Comparison of ENCODE assay signal across 8 mouse cellular contexts in the genomic region with DNA sequence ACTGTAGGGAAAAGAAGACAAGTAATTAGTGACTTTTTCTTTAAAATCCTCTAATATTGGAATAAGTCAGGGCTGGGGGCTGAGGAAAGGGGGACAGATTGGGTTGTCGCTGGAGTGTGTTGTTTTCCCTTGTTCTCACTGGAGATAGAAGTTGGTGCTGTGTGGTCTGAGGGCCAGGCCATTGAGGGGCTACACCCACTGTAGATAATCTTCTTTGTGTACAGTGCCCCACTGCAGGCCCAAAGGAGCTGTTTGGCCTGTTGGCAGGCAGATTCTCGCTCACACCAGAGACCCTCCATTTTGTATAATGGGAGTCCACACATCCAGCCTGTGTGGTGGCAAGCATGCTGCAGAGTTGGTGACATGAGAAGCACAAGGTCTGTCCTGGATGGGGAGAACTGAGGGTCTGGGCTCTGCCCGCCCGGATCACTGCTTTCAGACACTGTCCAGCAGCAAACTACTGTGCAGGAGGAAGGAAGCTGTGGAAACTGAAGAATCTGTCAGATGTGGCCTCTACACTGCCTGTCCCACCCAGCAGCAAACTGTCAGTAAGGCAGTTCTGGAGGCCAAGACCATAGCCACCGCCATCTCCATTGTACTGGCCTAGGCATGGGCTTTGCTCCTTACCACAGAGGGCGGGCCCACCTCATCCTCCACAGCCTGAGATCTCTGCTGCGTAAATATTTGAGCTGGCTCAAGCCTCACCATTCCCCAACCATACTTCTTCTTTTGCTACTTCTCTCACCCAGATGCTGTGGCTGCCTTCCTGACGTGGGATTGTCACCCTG. TPM values are rescaled to one million over a fixed set of nuclear protein-coding genes. Genes with fewer than 3 reads are reported as not detected.
A peak's percentile ranks its signal among the peaks of the same experiment; 100 is the strongest.
DNase-seq lines count a peak whose midpoint lies in the region; ATAC-seq lines count a peak whose summit lies in the region.
"Had no signal": no experiment of that assay in that cellular context is flagged by ENCODE, and none has a peak within 500 bp of the region (broad histone marks: within the 10 kb centered on the region; RNA-seq: fewer than 3 reads in every experiment).

No protein-coding gene starts in this region.

- peaks cover 41% of the 10 kb centered on the region for H3K4me1 ChIP-seq in kidney, embryonic 16.5 days (ENCODE audit: insufficient read depth, low read length)
- peaks cover 15% of the 10 kb centered on the region for H3K4me1 ChIP-seq in intestine, embryonic 16.5 days (ENCODE audit: control insufficient read depth, insufficient read depth, low read length)

- no peaks in the 10 kb centered on the region for H3K36me3 ChIP-seq in kidney, embryonic 16.5 days (ENCODE audit: insufficient read depth, low read length)
- H3K36me3 ChIP-seq in intestine, embryonic 16.5 days (ENCODE audit: control insufficient read depth, insufficient read depth, low read length) = no peaks in the 10 kb centered on the region
- H3K36me3 ChIP-seq: embryonic facial prominence, embryonic 12.5 days had no signal

- 77% methylated on average over 8 of the region's 8 CpGs for WGBS in kidney, embryonic 16.5 days
- 73% methylated on average over 8 of the region's 8 CpGs for WGBS in intestine, embryonic 16.5 days

- H3K4me2 ChIP-seq in kidney, embryonic 16.5 days (replicated peaks; ENCODE audit: low read depth, low read length) = no peak overlapping the region
- H3K4me2 ChIP-seq in intestine, embryonic 16.5 days (ENCODE audit: low read depth, low read length) = no peak overlapping the region
- H3K4me2 ChIP-seq: embryonic facial prominence, embryonic 12.5 days had no signal

- H3K27me3 ChIP-seq in kidney, embryonic 16.5 days (ENCODE audit: insufficient read depth, low read length) = no peaks in the 10 kb centered on the region
- no peaks in the 10 kb centered on the region for H3K27me3 ChIP-seq in intestine, embryonic 16.5 days (replicated peaks; ENCODE audit: control insufficient read depth, insufficient read depth, low read length)
- H3K27me3 ChIP-seq: embryonic facial prominence, embryonic 12.5 days had no signal

- no peak overlapping the region for H3K9ac ChIP-seq in kidney, embryonic 16.5 days (replicated peaks; ENCODE audit: low read length)
- no peak overlapping the region for H3K9ac ChIP-seq in intestine, embryonic 16.5 days (ENCODE audit: low read depth, low read length)
- H3K9ac ChIP-seq: embryonic facial prominence, embryonic 12.5 days had no signal

- no peaks in the 10 kb centered on the region for H3K9me3 ChIP-seq in kidney, embryonic 16.5 days (ENCODE audit: low read length)
- no peaks in the 10 kb centered on the region for H3K9me3 ChIP-seq in intestine, embryonic 16.5 days (ENCODE audit: control insufficient read depth, low read length)
- H3K9me3 ChIP-seq: embryonic facial prominence, embryonic 12.5 days had no signal

- no peak overlapping the region for H3K4me3 ChIP-seq in kidney, embryonic 16.5 days (ENCODE audit: low read length)
- no peak overlapping the region for H3K4me3 ChIP-seq in intestine, embryonic 16.5 days (ENCODE audit: low read length)
- H3K4me3 ChIP-seq: embryonic facial prominence, embryonic 12.5 days had no signal

- no peak overlapping the region for H3K27ac ChIP-seq in kidney, embryonic 16.5 days (ENCODE audit: low read length)
- H3K27ac ChIP-seq in intestine, embryonic 16.5 days (ENCODE audit: low read length) = no peak overlapping the region
- H3K27ac ChIP-seq: embryonic facial prominence, embryonic 12.5 days had no signal

- no peak for DNase-seq in kidney, postnatal 36 days
- no peak for DNase-seq in ovary, adult 18-20 months (ENCODE audit: low spot score)
- DNase-seq in cerebellum, postnatal 10 days = no peak

- ATAC-seq in kidney, embryonic 16.5 days (ENCODE audit: low FRiP score, low TSS enrichment) = 0 out of 2 replicates have a peak, but pooled peaks have one; percentile 60
- ATAC-seq in common myeloid progenitor, adult 5-6 weeks (replicated peaks; ENCODE audit: low read depth, poor library complexity, severe bottlenecking) = peak; percentile 86
- peak; percentile 42; the same call in 1 of the 2 replicates for ATAC-seq in intestine, embryonic 16.5 days
- peak; percentile 70 for ATAC-seq in megakaryocyte-erythroid progenitor cell, adult 5-6 weeks (replicated peaks; ENCODE audit: low FRiP score, low TSS enrichment, poor library complexity, severe bottlenecking)

RNA-seq across cellular contexts. Expression of gene Cdk17, which starts 30.0 kb away (rescaled TPM):
- 12.8 and 14.6 TPM in 2 replicates for polyA plus RNA-seq in kidney, embryonic 16.5 days (2015; fragmentation: Nextera tagmentation; extraction: Ambion mirVana)
- total RNA-seq in common myeloid progenitor, adult 5-6 weeks (2017) = 69.2 and 87.6 TPM in 2 replicates
- 8.3 and 8.9 TPM in 2 replicates for polyA plus RNA-seq in intestine, embryonic 16.5 days (2015; fragmentation: Nextera tagmentation; extraction: Ambion mirVana)
- 48.0 and 71.7 TPM in 2 replicates for total RNA-seq in megakaryocyte-erythroid progenitor cell, adult 5-6 weeks (2014; fragmentation: Nextera tagmentation)
- 69.4 and 88.0 TPM in 2 replicates for total RNA-seq in megakaryocyte-erythroid progenitor cell, adult 5-6 weeks (2017)
